Mouse (Mus musculus) forebrain, embryonic 15.5 days (tissue): Measurements from ENCODE around the gene Trim43a. TPM values are rescaled to one million over a fixed set of nuclear protein-coding genes. Genes with fewer than 3 reads are reported as not detected.
"Not testable (repeated sequence)": the region's sequence is repeated elsewhere in the genome, so short reads cannot be mapped to it uniquely, and the experiment has no call there.

Source experiments
- ATAC-seq: fragments of 200-750 bp; cut with Nextera tagmentation; replicated peaks from 2 replicates; pipeline ENCODE4 v1.8.0; 2017; ENCODE audit warnings: mild to moderate bottlenecking, moderate TSS enrichment, moderate library complexity
- H3K27ac ChIP-seq: fragments of 300-500 bp; sonication (generic); replicated peaks from 2 replicates; pipeline ENCODE4 v1.5.1; 2015; ENCODE audit warnings: mild to moderate bottlenecking, inconsistent platforms
- H3K27me3 ChIP-seq: fragments of 300-500 bp; sonication (generic); 2 replicates; pipeline ENCODE4 v1.6.1; 2015; ENCODE audit warnings: inconsistent platforms
- H3K36me3 ChIP-seq: fragments of 300-500 bp; sonication (generic); 2 replicates; pipeline ENCODE4 v1.6.1; 2015; ENCODE audit warnings: mild to moderate bottlenecking, inconsistent platforms
- H3K4me1 ChIP-seq: fragments of 300-500 bp; sonication (generic); 2 replicates; pipeline ENCODE4 v1.6.1; 2015; ENCODE audit warnings: inconsistent platforms
- H3K4me2 ChIP-seq: fragments of 300-500 bp; sonication (generic); replicated peaks from 2 replicates; pipeline ENCODE4 v1.6.1; 2015; ENCODE audit warnings: mild to moderate bottlenecking, inconsistent platforms
- H3K4me3 ChIP-seq: fragments of 300-500 bp; sonication (generic); 2 replicates; pipeline ENCODE4 v1.5.1; 2015; ENCODE audit warnings: mild to moderate bottlenecking, inconsistent platforms
- H3K9ac ChIP-seq: fragments of 300-500 bp; sonication (generic); replicated peaks from 2 replicates; pipeline ENCODE4 v1.6.1; 2015; ENCODE audit warnings: mild to moderate bottlenecking, inconsistent platforms
- H3K9me3 ChIP-seq: fragments of 300-500 bp; sonication (generic); 2 replicates; pipeline ENCODE4 v1.6.1; 2016; ENCODE audit warnings: inconsistent platforms
- WGBS: fragments of 180-500 bp; shearing (Covaris S2); methylation state at CpG from one replicate; pipeline ENCODE4 v1.1.7; 2015; ENCODE audit warnings: mixed read lengths; 5-methylcytosine and 5-hydroxymethylcytosine counted together
- polyA plus RNA-seq: library from polyadenylated mRNA; unstranded; fragments of >200 nt; fragmentation: Nextera tagmentation; extraction: Ambion mirVana; gene quantifications from 2 replicates; pipeline ENCODE4 v1.2.1, GENCODE M21; 2015

Gene Trim43a
- polyA plus RNA-seq = 0.20 and 0.27 TPM in 2 replicates

GRCm38 (mm10) chr9:88580591-88580990 lies at the start of gene Trim43a:
Trim43a (plus strand) TSS chr9:88580891.
- H3K27ac ChIP-seq, H3K9ac ChIP-seq, H3K4me3 ChIP-seq, H3K4me1 ChIP-seq, H3K27me3 ChIP-seq, ATAC-seq, H3K9me3 ChIP-seq, H3K36me3 ChIP-seq, H3K4me2 ChIP-seq: not testable (repeated sequence)
- WGBS = 84% methylated on average over 2 of the region's 2 CpGs

- ATAC-seq = no peak
- H3K4me2 ChIP-seq = no peak overlapping the region
- no peaks in the 10 kb centered on the region for H3K36me3 ChIP-seq
- H3K27me3 ChIP-seq = no peaks in the 10 kb centered on the region
- H3K9ac ChIP-seq = no peak overlapping the region
- H3K4me3 ChIP-seq = no peak overlapping the region
- H3K27ac ChIP-seq = no peak overlapping the region
- no peaks in the 10 kb centered on the region for H3K4me1 ChIP-seq
- no peaks in the 10 kb centered on the region for H3K9me3 ChIP-seq
- 87% methylated on average over 5 of the region's 5 CpGs for WGBS
These were observed 46.6 kb upstream of the Trim43a start for GRCm38 (mm10) chr9:88534093-88534492.

- ATAC-seq = no peak
- H3K4me1 ChIP-seq = no peaks in the 10 kb centered on the region
- H3K36me3 ChIP-seq = no peaks in the 10 kb centered on the region
- H3K27ac ChIP-seq = no peak overlapping the region
- no peaks in the 10 kb centered on the region for H3K9me3 ChIP-seq
- H3K4me3 ChIP-seq = no peak overlapping the region
- no peak overlapping the region for H3K9ac ChIP-seq
- H3K27me3 ChIP-seq = no peaks in the 10 kb centered on the region
- no peak overlapping the region for H3K4me2 ChIP-seq
- WGBS = 76% methylated on average over 5 of the region's 5 CpGs
These were observed 41.0 kb upstream of the Trim43a start for GRCm38 (mm10) chr9:88539546-88540224.

GRCm38 (mm10) chr9:88542816-88543215 lies 37.9 kb upstream of the Trim43a start:
- peak; percentile 55 for ATAC-seq
- no peak overlapping the region for H3K4me2 ChIP-seq
- no peaks in the 10 kb centered on the region for H3K4me1 ChIP-seq

GRCm38 (mm10) chr9:88545534-88545933 lies 35.2 kb upstream of the Trim43a start:
- Histone ChIP-seq H3K27me3 (no peaks in the 10 kb centered on the region), H3K9me3 (no peaks in the 10 kb centered on the region), H3K4me1 (peaks cover 20% of the 10 kb centered on the region), H3K4me3 (no peak overlapping the region), H3K4me2 (no peak overlapping the region), H3K27ac (no peak overlapping the region), H3K36me3 (no peaks in the 10 kb centered on the region), H3K9ac (no peak overlapping the region)
- ATAC-seq = no peak
- 22% methylated on average over 3 of the region's 3 CpGs for WGBS

More at GRCm38 (mm10) chr9:88542816-88543215, 37.9 kb upstream of the Trim43a start:
- no peak overlapping the region for H3K27ac ChIP-seq
- H3K36me3 ChIP-seq = no peaks in the 10 kb centered on the region
- H3K4me3 ChIP-seq = no peak overlapping the region
- 30% methylated on average over 2 of the region's 2 CpGs for WGBS
- no peaks in the 10 kb centered on the region for H3K9me3 ChIP-seq
- H3K9ac ChIP-seq = no peak overlapping the region
- H3K27me3 ChIP-seq = no peaks in the 10 kb centered on the region

- ATAC-seq = no peak
- Histone ChIP-seq H3K9me3 (no peaks in the 10 kb centered on the region), H3K4me2 (no peak overlapping the region), H3K4me1 (peaks cover 25% of the 10 kb centered on the region), H3K27ac (no peak overlapping the region), H3K4me3 (no peak overlapping the region), H3K36me3 (peaks cover under 1% of the 10 kb centered on the region; the same call in 1 of the 2 replicates), H3K27me3 (no peaks in the 10 kb centered on the region), H3K9ac (no peak overlapping the region)
- WGBS = 3% methylated on average over 2 of the region's 2 CpGs
These were observed 34.5 kb upstream of the Trim43a start for GRCm38 (mm10) chr9:88546166-88546565.

GRCm38 (mm10) chr9:88546657-88547056 lies 34.0 kb upstream of the Trim43a start:
- WGBS = 63% methylated on average over 8 of the region's 8 CpGs
- H3K36me3 ChIP-seq = peaks cover 3% of the 10 kb centered on the region; the same call in 1 of the 2 replicates
- H3K9ac ChIP-seq = no peak overlapping the region
- no peak overlapping the region for H3K27ac ChIP-seq
- ATAC-seq = no peak
- H3K4me2 ChIP-seq = no peak overlapping the region
- H3K4me3 ChIP-seq = no peak overlapping the region
- no peaks in the 10 kb centered on the region for H3K9me3 ChIP-seq
- H3K4me1 ChIP-seq = peaks cover 29% of the 10 kb centered on the region
- no peaks in the 10 kb centered on the region for H3K27me3 ChIP-seq

GRCm38 (mm10) chr9:88547270-88547669 lies 33.4 kb upstream of the Trim43a start:
- peak overlapping the region; percentile 79; the same call in 1 of the 2 replicates for H3K9ac ChIP-seq
- no peaks in the 10 kb centered on the region for H3K27me3 ChIP-seq
- ATAC-seq = peak; percentile 24; the same call in 1 of the 2 replicates
- H3K36me3 ChIP-seq = peaks cover 3% of the 10 kb centered on the region; the same call in 1 of the 2 replicates
- peak overlapping the region; percentile 51 for H3K4me2 ChIP-seq
- H3K9me3 ChIP-seq = no peaks in the 10 kb centered on the region
- H3K4me3 ChIP-seq = peak overlapping the region; percentile 85
- H3K4me1 ChIP-seq = peaks cover 29% of the 10 kb centered on the region
- 32% methylated on average over 7 of the region's 7 CpGs for WGBS
- peak overlapping the region; percentile 84; the same call in 1 of the 2 replicates for H3K27ac ChIP-seq

GRCm38 (mm10) chr9:88547851-88548613 lies 32.7 kb upstream of the Trim43a start, which contains the start of gene Zfp949:
Zfp949 (plus strand) TSS chr9:88548020.
- WGBS = under 1% methylated on average over 30 of the region's 30 CpGs

GRCm38 (mm10) chr9:88548614-88548945 lies 32.1 kb upstream of the Trim43a start:
- peak; percentile 2; the same call in 1 of the 2 replicates for ATAC-seq
- 9% methylated on average over 8 of the region's 8 CpGs for WGBS
- peaks cover 29% of the 10 kb centered on the region for H3K4me1 ChIP-seq
- no peaks in the 10 kb centered on the region for H3K9me3 ChIP-seq
- peak overlapping the region; percentile 79 for H3K9ac ChIP-seq
- H3K4me3 ChIP-seq = peak overlapping the region; percentile 85
- H3K36me3 ChIP-seq = peaks cover 8% of the 10 kb centered on the region; the same call in 1 of the 2 replicates
- no peaks in the 10 kb centered on the region for H3K27me3 ChIP-seq
- H3K27ac ChIP-seq = peak overlapping the region; percentile 84
- H3K4me2 ChIP-seq = peak overlapping the region; percentile 51

More at GRCm38 (mm10) chr9:88547851-88548613, 32.7 kb upstream of the Trim43a start, which contains the start of gene Zfp949:
- Histone ChIP-seq H3K27ac (peak within 1 kb of the TSS; percentile 84), H3K36me3 (peaks cover 5% of the 10 kb centered on the region; the same call in 1 of the 2 replicates), H3K9ac (peak within 1 kb of the TSS; percentile 79), H3K4me3 (peak within 1 kb of the TSS; percentile 85), H3K9me3 (no peaks in the 10 kb centered on the region), H3K27me3 (no peaks in the 10 kb centered on the region), H3K4me2 (peak within 1 kb of the TSS; percentile 51), H3K4me1 (peaks cover 29% of the 10 kb centered on the region)
- peak; percentile 95 for ATAC-seq

GRCm38 (mm10) chr9:88553071-88553470 lies 27.6 kb upstream of the Trim43a start:
- peaks cover 24% of the 10 kb centered on the region; the same call in 1 of the 2 replicates for H3K36me3 ChIP-seq
- H3K9ac ChIP-seq = no peak overlapping the region
- H3K4me2 ChIP-seq = no peak overlapping the region
- no peak overlapping the region for H3K4me3 ChIP-seq
- H3K27ac ChIP-seq = no peak overlapping the region
- H3K4me1 ChIP-seq = peaks cover 29% of the 10 kb centered on the region
- no peak for ATAC-seq
- H3K27me3 ChIP-seq = no peaks in the 10 kb centered on the region
- WGBS = 98% methylated on average over 14 of the region's 14 CpGs
- no peaks in the 10 kb centered on the region for H3K9me3 ChIP-seq

GRCm38 (mm10) chr9:88558146-88558545 lies 22.5 kb upstream of the Trim43a start:
- no peaks in the 10 kb centered on the region for H3K9me3 ChIP-seq
- peaks cover 48% of the 10 kb centered on the region for H3K36me3 ChIP-seq
- no peak overlapping the region for H3K9ac ChIP-seq
- H3K27me3 ChIP-seq = no peaks in the 10 kb centered on the region
- no peaks in the 10 kb centered on the region for H3K4me1 ChIP-seq
- WGBS = 74% methylated on average over 4 of the region's 4 CpGs
- no peak overlapping the region for H3K27ac ChIP-seq
- H3K4me3 ChIP-seq = no peak overlapping the region
- no peak overlapping the region for H3K4me2 ChIP-seq
- ATAC-seq = 0 out of 2 replicates have a peak, but pooled peaks have one; percentile 46
